In the genomic region with DNA sequence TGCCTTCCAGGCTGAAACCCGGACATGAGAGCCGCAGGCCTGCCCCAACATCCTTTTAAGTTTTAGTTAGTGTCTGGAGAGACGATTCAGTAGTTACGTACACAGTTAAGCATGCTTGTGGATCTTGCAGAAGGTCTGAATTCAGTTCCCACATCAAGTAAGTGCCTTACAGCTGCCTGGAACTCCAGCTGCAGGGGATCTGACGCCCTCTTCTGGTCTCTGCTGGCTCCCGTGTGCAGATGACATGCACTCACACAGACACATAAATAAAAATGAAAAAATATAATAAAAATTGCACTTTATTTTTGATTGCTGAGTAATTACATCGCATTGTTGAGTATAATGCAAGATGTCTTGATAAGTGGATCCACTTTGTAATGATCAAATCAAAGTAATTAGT, we compare ENCODE assay signal across 22 mouse cellular contexts. TPM values are rescaled to one million over a fixed set of nuclear protein-coding genes. Genes with fewer than 3 reads are reported as not detected.
DNase-seq lines count a peak whose midpoint lies in the region; ATAC-seq and TF ChIP-seq lines count a peak whose summit lies in the region.
"Had no signal": no experiment of that assay in that cellular context is flagged by ENCODE, and none has a peak within 500 bp of the region (broad histone marks: within the 10 kb centered on the region; RNA-seq: fewer than 3 reads in every experiment).

No protein-coding gene starts in this region.

- H3K79me2 ChIP-seq in MEL (ENCODE audit: control insufficient read depth, insufficient read depth, low read length, poor library complexity): no peaks in the 10 kb centered on the region; the same call in none of the 2 replicates

- H3K27me3 ChIP-seq in heart, postnatal 0 days (ENCODE audit: control insufficient read depth, insufficient read depth, low read length): no peaks in the 10 kb centered on the region
- H3K27me3 ChIP-seq in midbrain, embryonic 11.5 days (ENCODE audit: control insufficient read depth, insufficient read depth, low read length): no peaks in the 10 kb centered on the region
- no peaks in the 10 kb centered on the region for H3K27me3 ChIP-seq in midbrain, embryonic 13.5 days
- H3K27me3 ChIP-seq in MEL (ENCODE audit: control insufficient read depth in 1 of 2, insufficient read depth in 2 of 2, low read length in 2 of 2): no peaks in the 10 kb centered on the region
- no peaks in the 10 kb centered on the region for H3K27me3 ChIP-seq in small intestine, adult 2 months (ENCODE audit: control insufficient read depth, insufficient read depth, low read length)
- H3K27me3 ChIP-seq: heart, embryonic 12.5 days; intestine, embryonic 15.5 days; Patski had no signal

- no peak for TF ChIP-seq POLR2A in MEL (IDR thresholded peaks at IDR 0.05; ENCODE audit: control insufficient read depth in 1 of 2, insufficient read depth in 1 of 2, low read depth in 1 of 2, low read length in 2 of 2, poor library complexity in 1 of 2)
- TF ChIP-seq POLR2A in small intestine, adult 2 months (IDR thresholded peaks at IDR 0.05; ENCODE audit: low read depth, low read length): no peak

- no peaks in the 10 kb centered on the region for H3K4me1 ChIP-seq in heart, postnatal 0 days (ENCODE audit: control insufficient read depth, insufficient read depth)
- H3K4me1 ChIP-seq in midbrain, embryonic 11.5 days (ENCODE audit: control insufficient read depth, insufficient read depth, low read length): no peaks in the 10 kb centered on the region
- peaks cover 13% of the 10 kb centered on the region; the same call in 1 of the 2 replicates for H3K4me1 ChIP-seq in midbrain, embryonic 13.5 days (replicated peaks)
- H3K4me1 ChIP-seq in MEL (ENCODE audit: control insufficient read depth in 1 of 2, insufficient read depth in 2 of 2, low read length in 2 of 2): peaks cover 2 to 51% of the 10 kb centered on the region in 2 experiments; a peak in 3 of 4 replicates
- peaks cover 17% of the 10 kb centered on the region for H3K4me1 ChIP-seq in small intestine, adult 2 months (ENCODE audit: control insufficient read depth, insufficient read depth, insufficient read length, low read length)

- TF ChIP-seq RAD21 in MEL (IDR thresholded peaks at IDR 0.05; ENCODE audit: low read depth, low read length): peak; percentile 41

- no peak overlapping the region for H3K27ac ChIP-seq in heart, postnatal 0 days (ENCODE audit: low read depth)
- no peak overlapping the region for H3K27ac ChIP-seq in midbrain, embryonic 11.5 days (ENCODE audit: low read depth, low read length)
- no peak overlapping the region for H3K27ac ChIP-seq in midbrain, embryonic 13.5 days
- no peak overlapping the region for H3K27ac ChIP-seq in MEL (ENCODE audit: control insufficient read depth, low read depth, low read length)
- no peak overlapping the region for H3K27ac ChIP-seq in small intestine, adult 2 months (ENCODE audit: insufficient read depth, low read depth, low read length)
- H3K27ac ChIP-seq: limb, embryonic 10.5 days had no signal

- no peaks in the 10 kb centered on the region for H3K36me3 ChIP-seq in heart, postnatal 0 days (replicated peaks; ENCODE audit: control insufficient read depth, insufficient read depth, low read length)
- no peaks in the 10 kb centered on the region for H3K36me3 ChIP-seq in midbrain, embryonic 11.5 days (ENCODE audit: control insufficient read depth, insufficient read depth, low read length)
- no peaks in the 10 kb centered on the region for H3K36me3 ChIP-seq in midbrain, embryonic 13.5 days
- H3K36me3 ChIP-seq in MEL (ENCODE audit: control insufficient read depth in 1 of 2, insufficient read depth in 2 of 2, low read length in 2 of 2): peaks cover 0 to 28% of the 10 kb centered on the region in 2 experiments; a peak in 2 of 4 replicates
- H3K36me3 ChIP-seq in small intestine, adult 2 months (ENCODE audit: control insufficient read depth, insufficient read depth, low read length): no peaks in the 10 kb centered on the region
- H3K36me3 ChIP-seq: embryonic facial prominence, embryonic 10.5 days; heart, embryonic 12.5 days; intestine, embryonic 15.5 days; limb, embryonic 10.5 days had no signal

- TF ChIP-seq CTCF in heart, postnatal 0 days (IDR thresholded peaks at IDR 0.05; ENCODE audit: low read depth): 0 out of 2 replicates have a peak, but pooled peaks have one; percentile 24
- peak; percentile 35 to 68 (median 60) for TF ChIP-seq CTCF in MEL (IDR thresholded peaks at IDR 0.05 in 2 of 3, conservative IDR thresholded peaks at IDR 0.05 in 1 of 3; ENCODE audit: control insufficient read depth in 1 of 3, insufficient read depth in 1 of 3, low read depth in 2 of 3, low read length in 3 of 3, poor library complexity in 1 of 3, severe bottlenecking in 1 of 3)
- TF ChIP-seq CTCF in small intestine, adult 2 months (IDR thresholded peaks at IDR 0.05; ENCODE audit: extremely low read depth, insufficient read length, insufficient replicate concordance, low read depth, low read length): peak; percentile 24; the same call in 1 of the 2 replicates

- WGBS in heart, postnatal 0 days: 79% methylated on average over 7 of the region's 7 CpGs
- WGBS in midbrain, embryonic 11.5 days: 78% methylated on average over 7 of the region's 7 CpGs
- WGBS in midbrain, embryonic 13.5 days: 77% methylated on average over 7 of the region's 7 CpGs
- WGBS in small intestine, adult 2 months: 62% methylated on average over 7 of the region's 7 CpGs

- H3K9ac ChIP-seq in heart, postnatal 0 days (replicated peaks; ENCODE audit: low read depth, low read length): no peak overlapping the region
- H3K9ac ChIP-seq in midbrain, embryonic 11.5 days (ENCODE audit: low read length): no peak overlapping the region
- no peak overlapping the region for H3K9ac ChIP-seq in midbrain, embryonic 13.5 days (replicated peaks)
- no peak overlapping the region for H3K9ac ChIP-seq in MEL (ENCODE audit: control insufficient read depth, low read depth, low read length, poor library complexity, severe bottlenecking)
- H3K9ac ChIP-seq: heart, embryonic 12.5 days; intestine, embryonic 15.5 days had no signal

- no peak for DNase-seq in heart, postnatal 0 days (ENCODE audit: low spot score)
- DNase-seq in heart, adult 11 months: no peak
- peak; percentile 74 for DNase-seq in midbrain, embryonic 11.5 days (ENCODE audit: low spot score, missing footprints)
- peak; percentile 67 for DNase-seq in MEL (ENCODE audit: low read depth, low spot score)
- DNase-seq: cerebellum, adult 11 months; cerebellum, postnatal 36 days; gastrocnemius, postnatal 25 days; right cerebral cortex, adult 18-20 months had no signal

- no peak for ATAC-seq in heart, postnatal 0 days (ENCODE audit: insufficient read depth, low read depth)
- ATAC-seq in midbrain, embryonic 11.5 days (ENCODE audit: low FRiP score): no peak
- ATAC-seq in midbrain, embryonic 13.5 days: no peak
- ATAC-seq in activated CD4-positive, CD25-positive, alpha-beta regulatory T cell, adult 4 months: no peak
- ATAC-seq in granulocyte monocyte progenitor cell, adult 5-6 weeks (replicated peaks; ENCODE audit: poor library complexity, severe bottlenecking): no peak
- ATAC-seq: Patski had no signal

- H3K4me2 ChIP-seq in heart, postnatal 0 days (ENCODE audit: low read depth, low read length): no peak overlapping the region
- H3K4me2 ChIP-seq in midbrain, embryonic 11.5 days: no peak overlapping the region
- no peak overlapping the region for H3K4me2 ChIP-seq in midbrain, embryonic 13.5 days (replicated peaks)

- no peak for TF ChIP-seq EP300 in heart, postnatal 0 days (IDR thresholded peaks at IDR 0.05; ENCODE audit: low read depth)
- no peak for TF ChIP-seq EP300 in MEL (IDR thresholded peaks at IDR 0.05; ENCODE audit: low read depth in 1 of 2, low read length in 2 of 2)

- no peak overlapping the region for H3K4me3 ChIP-seq in heart, postnatal 0 days (ENCODE audit: low read depth, low read length)
- H3K4me3 ChIP-seq in midbrain, embryonic 11.5 days (ENCODE audit: low read depth, low read length): no peak overlapping the region
- no peak overlapping the region for H3K4me3 ChIP-seq in midbrain, embryonic 13.5 days (replicated peaks)
- peak overlapping the region in 1 of 2 experiments; percentile 75; a peak in 2 of 4 replicates for H3K4me3 ChIP-seq in MEL (ENCODE audit: control insufficient read depth in 1 of 2, insufficient read depth in 1 of 2, low read depth in 2 of 2, low read length in 2 of 2)
- no peak overlapping the region for H3K4me3 ChIP-seq in small intestine, adult 2 months (ENCODE audit: low read depth, low read length)
- H3K4me3 ChIP-seq: embryonic facial prominence, embryonic 10.5 days; heart, embryonic 12.5 days; limb, embryonic 10.5 days; myocyte had no signal

- no peaks in the 10 kb centered on the region for H3K9me3 ChIP-seq in heart, postnatal 0 days (replicated peaks; ENCODE audit: control insufficient read depth, low read length)
- no peaks in the 10 kb centered on the region for H3K9me3 ChIP-seq in midbrain, embryonic 11.5 days (ENCODE audit: control insufficient read depth, low read length)
- H3K9me3 ChIP-seq in midbrain, embryonic 13.5 days: no peaks in the 10 kb centered on the region
- no peaks in the 10 kb centered on the region for H3K9me3 ChIP-seq in MEL (replicated peaks; ENCODE audit: insufficient read depth, low read length)
- H3K9me3 ChIP-seq: embryonic facial prominence, embryonic 10.5 days; heart, embryonic 12.5 days; intestine, embryonic 15.5 days; limb, embryonic 10.5 days had no signal

RNA-seq across cellular contexts. Expression of a gene that starts 1.2 kb away (rescaled TPM):
- 1.4 TPM in 1 of 2 replicates, not detected in the other for total RNA-seq in heart, postnatal 0 days (2014; rRNA removed; ENCODE audit: low replicate concordance)
- polyA plus RNA-seq in heart, postnatal 0 days (2015; fragmentation: Nextera tagmentation; extraction: Ambion mirVana): 0.14 TPM in 1 of 2 replicates, not detected in the other
- polyA plus RNA-seq in midbrain, embryonic 11.5 days (2014; fragmentation: Nextera tagmentation; extraction: Ambion mirVana): 0.22 TPM in 1 of 2 replicates, not detected in the other
- 0.23 TPM in 2 replicates for polyA plus RNA-seq in midbrain, embryonic 13.5 days (2015; fragmentation: Nextera tagmentation; extraction: Ambion mirVana)
- total RNA-seq in MEL (2012; rRNA removed): 3.8 and 4.7 TPM in 2 replicates
- polyA plus RNA-seq in MEL (2012; ENCODE audit: insufficient read depth in 1 of 2, insufficient read length in 2 of 2, low read depth in 1 of 2, low replicate concordance in 2 of 2, missing spikeins in 1 of 2): 1 to 10 TPM in 1 of 2 experiments, not detected in 1; 7.7 TPM
- 52.1 and 88.3 TPM in 2 replicates for polyA plus RNA-seq in small intestine, adult 2 months (2012; rRNA removed)
- polyA plus RNA-seq in activated CD4-positive, CD25-positive, alpha-beta regulatory T cell, adult 4 months (2017; shearing (Covaris generic)): 10 to 100 TPM; 19.0 to 19.1 TPM
- 1.9 TPM in 1 of 2 replicates, not detected in the other for total RNA-seq in granulocyte monocyte progenitor cell, adult 5-6 weeks (2014; fragmentation: Nextera tagmentation)
- total RNA-seq in granulocyte monocyte progenitor cell, adult 5-6 weeks (2017): 0.21 and 0.43 TPM in 2 replicates
- total RNA-seq: gastrocnemius, postnatal 25 days had no signal
- polyA plus RNA-seq: C2C12, myocyte had no signal

RNA-seq across cellular contexts. Expression of a gene that starts 2.2 kb away (rescaled TPM):
- not detected in 2 replicates for total RNA-seq in heart, postnatal 0 days (2014; rRNA removed; ENCODE audit: low replicate concordance)
- polyA plus RNA-seq in heart, postnatal 0 days (2015; fragmentation: Nextera tagmentation; extraction: Ambion mirVana): 0.63 and 0.75 TPM in 2 replicates
- polyA plus RNA-seq in midbrain, embryonic 11.5 days (2014; fragmentation: Nextera tagmentation; extraction: Ambion mirVana): 0.36 and 0.61 TPM in 2 replicates
- polyA plus RNA-seq in midbrain, embryonic 13.5 days (2015; fragmentation: Nextera tagmentation; extraction: Ambion mirVana): 3.2 and 3.5 TPM in 2 replicates
- 3.7 and 4.9 TPM in 2 replicates for total RNA-seq in MEL (2012; rRNA removed)
- 10 to 100 TPM in 1 of 2 experiments, not detected in 1; 14.6 TPM for polyA plus RNA-seq in MEL (2012; ENCODE audit: insufficient read depth in 1 of 2, insufficient read length in 2 of 2, low read depth in 1 of 2, low replicate concordance in 2 of 2, missing spikeins in 1 of 2)
- 2.6 and 9.6 TPM in 2 replicates for polyA plus RNA-seq in small intestine, adult 2 months (2012; rRNA removed)
- polyA plus RNA-seq in activated CD4-positive, CD25-positive, alpha-beta regulatory T cell, adult 4 months (2017; shearing (Covaris generic)): 1 to 10 TPM in 1 of 2 experiments, not detected in 1; 3.6 TPM
- total RNA-seq in granulocyte monocyte progenitor cell, adult 5-6 weeks (2014; fragmentation: Nextera tagmentation): 0.26 and 2.5 TPM in 2 replicates
- 0.17 and 0.62 TPM in 2 replicates for total RNA-seq in granulocyte monocyte progenitor cell, adult 5-6 weeks (2017)
- total RNA-seq: gastrocnemius, postnatal 25 days had no signal
- polyA plus RNA-seq: C2C12; limb, embryonic 10.5 days; myocyte; testis, adult 2 months had no signal

RNA-seq across cellular contexts. Expression of a gene that starts 20.8 kb away (rescaled TPM):
- 319 and 325 TPM in 2 replicates for total RNA-seq in heart, postnatal 0 days (2014; rRNA removed; ENCODE audit: low replicate concordance)
- 265 and 267 TPM in 2 replicates for polyA plus RNA-seq in heart, postnatal 0 days (2015; fragmentation: Nextera tagmentation; extraction: Ambion mirVana)
- 1.0 and 1.3 TPM in 2 replicates for polyA plus RNA-seq in midbrain, embryonic 11.5 days (2014; fragmentation: Nextera tagmentation; extraction: Ambion mirVana)
- 0.46 and 0.58 TPM in 2 replicates for polyA plus RNA-seq in midbrain, embryonic 13.5 days (2015; fragmentation: Nextera tagmentation; extraction: Ambion mirVana)
- 0.19 and 0.23 TPM in 2 replicates for total RNA-seq in MEL (2012; rRNA removed)
- under 1 TPM in 1 of 2 experiments, not detected in 1; 0.42 TPM for polyA plus RNA-seq in MEL (2012; ENCODE audit: insufficient read depth in 1 of 2, insufficient read length in 2 of 2, low read depth in 1 of 2, low replicate concordance in 2 of 2, missing spikeins in 1 of 2)
- 0.25 and 1.2 TPM in 2 replicates for polyA plus RNA-seq in small intestine, adult 2 months (2012; rRNA removed)
- polyA plus RNA-seq in activated CD4-positive, CD25-positive, alpha-beta regulatory T cell, adult 4 months (2017; shearing (Covaris generic)): 1 to 10 TPM; 2.8 to 3.0 TPM
- total RNA-seq in granulocyte monocyte progenitor cell, adult 5-6 weeks (2014; fragmentation: Nextera tagmentation): not detected in 2 replicates
- total RNA-seq in granulocyte monocyte progenitor cell, adult 5-6 weeks (2017): not detected in 2 replicates
- total RNA-seq: hematopoietic stem cell, adult 5-6 weeks had no signal
- polyA plus RNA-seq: erythroblast, embryonic 14.5 days had no signal

RNA-seq across cellular contexts. Expression of a gene that starts 43.7 kb away (rescaled TPM):
- total RNA-seq in heart, postnatal 0 days (2014; rRNA removed; ENCODE audit: low replicate concordance): 7.1 and 12.9 TPM in 2 replicates
- polyA plus RNA-seq in heart, postnatal 0 days (2015; fragmentation: Nextera tagmentation; extraction: Ambion mirVana): 30.3 and 31.4 TPM in 2 replicates
- polyA plus RNA-seq in midbrain, embryonic 11.5 days (2014; fragmentation: Nextera tagmentation; extraction: Ambion mirVana): 95.9 and 101 TPM in 2 replicates
- 65.6 and 67.0 TPM in 2 replicates for polyA plus RNA-seq in midbrain, embryonic 13.5 days (2015; fragmentation: Nextera tagmentation; extraction: Ambion mirVana)
- total RNA-seq in MEL (2012; rRNA removed): 21.2 and 21.5 TPM in 2 replicates
- 10 to 100 TPM in 1 of 2 experiments, not detected in 1; 24.4 TPM for polyA plus RNA-seq in MEL (2012; ENCODE audit: insufficient read depth in 1 of 2, insufficient read length in 2 of 2, low read depth in 1 of 2, low replicate concordance in 2 of 2, missing spikeins in 1 of 2)
- 3.5 and 4.1 TPM in 2 replicates for polyA plus RNA-seq in small intestine, adult 2 months (2012; rRNA removed)
- 10 to 100 TPM; 80.8 to 86.1 TPM for polyA plus RNA-seq in activated CD4-positive, CD25-positive, alpha-beta regulatory T cell, adult 4 months (2017; shearing (Covaris generic))
- total RNA-seq in granulocyte monocyte progenitor cell, adult 5-6 weeks (2014; fragmentation: Nextera tagmentation): 52.6 and 59.4 TPM in 2 replicates
- total RNA-seq in granulocyte monocyte progenitor cell, adult 5-6 weeks (2017): 52.9 and 58.7 TPM in 2 replicates

RNA-seq across cellular contexts. Expression of a gene that starts 43.8 kb away (rescaled TPM):
- total RNA-seq in heart, postnatal 0 days (2014; rRNA removed; ENCODE audit: low replicate concordance): 19.0 and 27.4 TPM in 2 replicates
- 4.7 and 5.5 TPM in 2 replicates for polyA plus RNA-seq in heart, postnatal 0 days (2015; fragmentation: Nextera tagmentation; extraction: Ambion mirVana)
- polyA plus RNA-seq in midbrain, embryonic 11.5 days (2014; fragmentation: Nextera tagmentation; extraction: Ambion mirVana): 18.4 and 19.4 TPM in 2 replicates
- polyA plus RNA-seq in midbrain, embryonic 13.5 days (2015; fragmentation: Nextera tagmentation; extraction: Ambion mirVana): 14.2 and 15.9 TPM in 2 replicates
- total RNA-seq in MEL (2012; rRNA removed): 48.1 and 56.9 TPM in 2 replicates
- 10 to 100 TPM in 1 of 2 experiments, not detected in 1; 97.8 TPM for polyA plus RNA-seq in MEL (2012; ENCODE audit: insufficient read depth in 1 of 2, insufficient read length in 2 of 2, low read depth in 1 of 2, low replicate concordance in 2 of 2, missing spikeins in 1 of 2)
- 36.2 and 36.4 TPM in 2 replicates for polyA plus RNA-seq in small intestine, adult 2 months (2012; rRNA removed)
- 10 to 100 TPM in 1 of 2 experiments, 1 to 10 TPM in 1; 9.6 to 11.9 TPM for polyA plus RNA-seq in activated CD4-positive, CD25-positive, alpha-beta regulatory T cell, adult 4 months (2017; shearing (Covaris generic))
- total RNA-seq in granulocyte monocyte progenitor cell, adult 5-6 weeks (2014; fragmentation: Nextera tagmentation): 96.6 and 101 TPM in 2 replicates
- 50.9 and 56.0 TPM in 2 replicates for total RNA-seq in granulocyte monocyte progenitor cell, adult 5-6 weeks (2017)

Comparison
In these comparisons a context has a peak if more than half of its experiments do, and no peak if none do; other contexts are left out.
1. DNase-seq: peak in midbrain, embryonic 11.5 days (single experiment) and MEL (single experiment); none in heart, postnatal 0 days (single experiment) and heart, adult 11 months (single experiment).
2. RNA of a gene that starts 20.8 kb away (polyA plus RNA-seq): 265 to 267 TPM in heart, postnatal 0 days; 2.8 to 3.0 TPM in activated CD4-positive, CD25-positive, alpha-beta regulatory T cell, adult 4 months, 1.0 to 1.3 TPM in midbrain, embryonic 11.5 days, 0.46 to 0.58 TPM in midbrain, embryonic 13.5 days, 0.42 TPM in MEL and 0.25 to 1.2 TPM in small intestine, adult 2 months; every median in the first group is over 10 times any median in the second.
3. Peak in every context shown above with its lines, with median percentiles within 50 percentile points of each other: CTCF ChIP-seq.